Mouse (Mus musculus): ENCODE results near the gene Zfp57. TPM values are rescaled to one million over a fixed set of nuclear protein-coding genes. Genes with fewer than 3 reads are reported as not detected.

Gene Zfp57
- total and polyA plus RNA-seq, 3 experiments: not detected

DNA sequence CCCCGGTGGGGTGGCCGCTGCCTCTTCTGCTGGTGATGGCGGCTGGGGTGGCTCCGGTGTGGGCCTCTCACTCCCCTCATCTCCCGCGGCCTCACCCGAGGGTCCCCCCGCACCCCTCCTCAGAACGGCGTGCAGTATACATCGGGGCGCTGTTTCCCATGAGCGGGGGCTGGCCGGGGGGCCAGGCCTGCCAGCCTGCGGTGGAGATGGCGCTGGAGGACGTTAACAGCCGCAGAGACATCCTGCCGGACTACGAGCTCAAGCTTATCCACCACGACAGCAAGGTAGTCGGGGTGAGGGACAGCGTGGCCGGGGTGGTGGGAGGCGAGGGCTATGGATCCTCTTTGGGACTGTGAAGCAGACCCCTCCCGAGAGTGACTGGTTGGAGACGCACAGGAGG lies 49.9 kb downstream of the Zfp57 start:
- Histone ChIP-seq H3K27ac (ENCODE audit: control insufficient read depth, low read depth, low read length) (no peak overlapping the region), H3K79me2 (ENCODE audit: control insufficient read depth, insufficient read depth, low read length, poor library complexity) (peaks cover 1% of the 10 kb centered on the region), H3K27me3 (ENCODE audit: control insufficient read depth in 1 of 2, insufficient read depth in 2 of 2, low read length in 2 of 2) (no peaks in the 10 kb centered on the region), H3K4me3 (ENCODE audit: control insufficient read depth in 1 of 2, insufficient read depth in 1 of 2, low read depth in 2 of 2, low read length in 2 of 2) (no peak overlapping the region), H3K9me3 (replicated peaks; ENCODE audit: insufficient read depth, low read length) (no peaks in the 10 kb centered on the region), H3K36me3 (ENCODE audit: control insufficient read depth in 1 of 2, insufficient read depth in 2 of 2, low read length in 2 of 2) (peaks cover 0 to 3% of the 10 kb centered on the region in 2 experiments; a peak in 2 of 4 replicates), H3K9ac (ENCODE audit: control insufficient read depth, low read depth, low read length, poor library complexity, severe bottlenecking) (no peak overlapping the region), H3K4me1 (ENCODE audit: control insufficient read depth in 1 of 2, insufficient read depth in 2 of 2, low read length in 2 of 2) (no peaks in the 10 kb centered on the region)
- DNase-seq (ENCODE audit: low read depth, low spot score): no peak
- TF ChIP-seq MXI1 (IDR thresholded peaks at IDR 0.05; ENCODE audit: low read depth, low read length): no peak
- no peak for TF ChIP-seq MEF2A (IDR thresholded peaks at IDR 0.05; ENCODE audit: extremely low read depth, insufficient replicate concordance, low read depth, low read length, poor library complexity, severe bottlenecking)

DNA sequence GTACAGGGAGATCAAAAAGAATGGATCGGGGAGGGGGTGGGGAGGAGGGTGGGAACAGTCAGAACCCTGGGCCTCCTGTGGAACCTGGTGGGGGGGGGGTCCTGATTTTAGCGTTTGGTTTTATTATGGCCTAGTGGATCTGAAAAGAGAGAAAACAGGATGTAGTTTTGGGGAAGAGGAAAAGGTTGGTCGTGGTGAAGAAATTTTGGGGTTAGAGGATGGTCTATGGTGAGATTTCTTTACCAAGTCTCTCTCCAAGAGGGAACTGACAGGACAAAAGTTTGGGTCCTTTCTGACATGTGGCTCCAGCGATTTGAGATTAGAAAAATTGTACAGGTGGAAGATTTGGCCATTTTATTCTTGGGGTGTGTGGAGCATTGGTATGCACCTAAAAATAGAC lies 50.8 kb downstream of the Zfp57 start:
- Histone ChIP-seq H3K36me3 (ENCODE audit: control insufficient read depth in 1 of 2, insufficient read depth in 2 of 2, low read length in 2 of 2) (peaks cover 0 to 3% of the 10 kb centered on the region in 2 experiments; a peak in 2 of 4 replicates), H3K27ac (ENCODE audit: control insufficient read depth, low read depth, low read length) (no peak overlapping the region), H3K4me1 (ENCODE audit: control insufficient read depth in 1 of 2, insufficient read depth in 2 of 2, low read length in 2 of 2) (no peaks in the 10 kb centered on the region), H3K4me3 (ENCODE audit: control insufficient read depth in 1 of 2, insufficient read depth in 1 of 2, low read depth in 2 of 2, low read length in 2 of 2) (no peak overlapping the region), H3K27me3 (ENCODE audit: control insufficient read depth in 1 of 2, insufficient read depth in 2 of 2, low read length in 2 of 2) (no peaks in the 10 kb centered on the region), H3K9ac (ENCODE audit: control insufficient read depth, low read depth, low read length, poor library complexity, severe bottlenecking) (no peak overlapping the region), H3K9me3 (replicated peaks; ENCODE audit: insufficient read depth, low read length) (no peaks in the 10 kb centered on the region), H3K79me2 (ENCODE audit: control insufficient read depth, insufficient read depth, low read length, poor library complexity) (no peaks in the 10 kb centered on the region; the same call in 1 of the 2 replicates)
- no peak for DNase-seq (ENCODE audit: low read depth, low spot score)
- TF ChIP-seq USF1 (IDR thresholded peaks at IDR 0.05; ENCODE audit: low read depth, low read length) (no peak), SMC3 (IDR thresholded peaks at IDR 0.05; ENCODE audit: low read depth, low read length) (no peak), ZKSCAN1 (IDR thresholded peaks at IDR 0.05; ENCODE audit: low read depth, low read length) (no peak), MAZ (IDR thresholded peaks at IDR 0.05; ENCODE audit: low read depth, low read length) (no peak), USF2 (IDR thresholded peaks at IDR 0.05; ENCODE audit: borderline replicate concordance in 1 of 2, insufficient read depth in 1 of 2, low read depth in 1 of 2, low read length in 2 of 2) (no peak), TAL1 (IDR thresholded peaks at IDR 0.05; ENCODE audit: low read length) (no peak), TBP (IDR thresholded peaks at IDR 0.05; ENCODE audit: low read depth, low read length) (no peak), CTCF (IDR thresholded peaks at IDR 0.05 in 2 of 3, conservative IDR thresholded peaks at IDR 0.05 in 1 of 3; ENCODE audit: control insufficient read depth in 1 of 3, insufficient read depth in 1 of 3, low read depth in 2 of 3, low read length in 3 of 3, poor library complexity in 1 of 3, severe bottlenecking in 1 of 3) (no peak), EP300 (IDR thresholded peaks at IDR 0.05; ENCODE audit: low read depth in 1 of 2, low read length in 2 of 2) (no peak), BHLHE40 (IDR thresholded peaks at IDR 0.05; ENCODE audit: borderline replicate concordance, low read depth, low read length) (no peak), POLR2AphosphoS5 (IDR thresholded peaks at IDR 0.05; ENCODE audit: borderline replicate concordance, low read depth, low read length) (no peak), ZNF384 (IDR thresholded peaks at IDR 0.05; ENCODE audit: low read depth, low read length) (no peak), RCOR1 (IDR thresholded peaks at IDR 0.05; ENCODE audit: low read depth, low read length) (no peak), ZC3H11A (IDR thresholded peaks at IDR 0.05; ENCODE audit: low read depth, low read length) (no peak), HCFC1 (IDR thresholded peaks at IDR 0.05; ENCODE audit: low read depth, low read length) (no peak), E2F4 (IDR thresholded peaks at IDR 0.05; ENCODE audit: borderline replicate concordance, low read depth, low read length) (no peak), MEF2A (IDR thresholded peaks at IDR 0.05; ENCODE audit: extremely low read depth, insufficient replicate concordance, low read depth, low read length, poor library complexity, severe bottlenecking) (no peak)

Data from MEL (cell line).